In the genomic region with DNA sequence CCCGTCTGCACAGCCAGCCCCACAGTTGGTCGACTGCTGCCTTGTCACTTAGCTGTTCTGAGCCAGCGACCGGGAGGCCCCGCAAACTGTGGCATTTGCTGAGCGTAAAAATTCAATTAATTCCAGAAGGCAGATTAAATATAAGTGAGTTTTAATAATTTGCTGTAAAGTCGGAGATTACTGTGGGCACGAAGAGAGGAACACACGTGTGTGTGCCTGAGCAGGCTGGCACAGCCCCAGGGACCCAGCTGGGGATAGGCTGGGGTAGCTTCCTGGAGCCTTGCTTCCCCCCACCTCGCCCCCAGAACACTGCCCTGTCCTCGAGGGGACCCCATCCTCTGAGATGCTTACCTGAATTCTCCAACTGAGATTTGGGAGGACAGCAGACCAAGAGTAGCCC, we compare ENCODE assay signal across 12 mouse cellular contexts.
A peak's percentile ranks its signal among the peaks of the same experiment; 100 is the strongest.
DNase-seq lines count a peak whose midpoint lies in the region; ATAC-seq and TF ChIP-seq lines count a peak whose summit lies in the region.
"Had no signal": no experiment of that assay in that cellular context is flagged by ENCODE, and none has a peak within 500 bp of the region (broad histone marks: within the 10 kb centered on the region; RNA-seq: fewer than 3 reads in every experiment).

No protein-coding gene starts in this region.

- no peak overlapping the region for H3K4me2 ChIP-seq in liver, embryonic 13.5 days
- H3K4me2 ChIP-seq in liver, postnatal 0 days (ENCODE audit: low read depth, low read length) = no peak overlapping the region
- no peak overlapping the region; the same call in 1 of the 2 replicates for H3K4me2 ChIP-seq in hindbrain, embryonic 14.5 days (replicated peaks)
- peak overlapping the region; percentile 54 for H3K4me2 ChIP-seq in neural tube, embryonic 12.5 days (replicated peaks)

- DNase-seq in cerebellum, postnatal 10 days = peak; percentile 76 to 79
- DNase-seq in cerebellum, adult 9-11 months = no peak
- no peak for DNase-seq in liver, embryonic 13.5 days
- no peak for DNase-seq in liver, postnatal 0 days
- DNase-seq in hindbrain, embryonic 14.5 days (ENCODE audit: low spot score) = no peak
- DNase-seq in retina, postnatal 1 day = no peak
- DNase-seq: heart, postnatal 36 days; spleen, adult 18-20 months; thymus, postnatal 14 days had no signal

- TF ChIP-seq CTCF in liver, postnatal 0 days (IDR thresholded peaks at IDR 0.05; ENCODE audit: low read depth) = no peak

- ATAC-seq in liver, embryonic 13.5 days (ENCODE audit: low read depth) = no peak
- ATAC-seq in liver, postnatal 0 days = no peak
- ATAC-seq in hindbrain, embryonic 14.5 days (ENCODE audit: low FRiP score) = no peak
- no peak for ATAC-seq in neural tube, embryonic 12.5 days (ENCODE audit: low FRiP score, low read depth)
- no peak for ATAC-seq in CD4-positive, CD25-positive, alpha-beta regulatory T cell, adult 4 months

- H3K36me3 ChIP-seq in liver, embryonic 13.5 days = peaks cover 33% of the 10 kb centered on the region
- no peaks in the 10 kb centered on the region for H3K36me3 ChIP-seq in liver, postnatal 0 days (replicated peaks; ENCODE audit: insufficient read depth, low read length)
- no peaks in the 10 kb centered on the region for H3K36me3 ChIP-seq in hindbrain, embryonic 14.5 days (replicated peaks; ENCODE audit: control insufficient read depth, insufficient read depth)
- H3K36me3 ChIP-seq in neural tube, embryonic 12.5 days = no peaks in the 10 kb centered on the region

- TF ChIP-seq EP300 in liver, postnatal 0 days (IDR thresholded peaks at IDR 0.05; ENCODE audit: low read depth) = no peak

- H3K4me1 ChIP-seq in liver, embryonic 13.5 days (replicated peaks) = peaks cover 98% of the 10 kb centered on the region
- H3K4me1 ChIP-seq in liver, postnatal 0 days (ENCODE audit: insufficient read depth) = peaks cover 24% of the 10 kb centered on the region
- H3K4me1 ChIP-seq in hindbrain, embryonic 14.5 days (replicated peaks; ENCODE audit: control insufficient read depth, insufficient read depth, low read length) = peaks cover 84% of the 10 kb centered on the region
- H3K4me1 ChIP-seq in neural tube, embryonic 12.5 days = peaks cover 100% of the 10 kb centered on the region

- H3K9ac ChIP-seq in liver, embryonic 13.5 days = 0 out of 2 replicates have a peak overlapping the region, but pooled peaks have one; percentile 13
- H3K9ac ChIP-seq in liver, postnatal 0 days (replicated peaks) = no peak overlapping the region
- H3K9ac ChIP-seq in hindbrain, embryonic 14.5 days = peak overlapping the region; percentile 9; the same call in 1 of the 2 replicates
- 0 out of 2 replicates have a peak overlapping the region, but pooled peaks have one; percentile 17 for H3K9ac ChIP-seq in neural tube, embryonic 12.5 days

- H3K27ac ChIP-seq in liver, embryonic 13.5 days = peak overlapping the region; percentile 47
- no peak overlapping the region for H3K27ac ChIP-seq in liver, postnatal 0 days (ENCODE audit: low read depth)
- peak overlapping the region; percentile 86 for H3K27ac ChIP-seq in hindbrain, embryonic 14.5 days
- peak overlapping the region; percentile 50; the same call in 1 of the 2 replicates for H3K27ac ChIP-seq in neural tube, embryonic 12.5 days
- H3K27ac ChIP-seq: macrophage had no signal

- WGBS in liver, embryonic 13.5 days (ENCODE audit: insufficient replicate concordance) = 70% methylated on average over 11 of the region's 11 CpGs
- 78% methylated on average over 11 of the region's 11 CpGs for WGBS in liver, postnatal 0 days (ENCODE audit: insufficient replicate concordance)
- WGBS in hindbrain, embryonic 14.5 days = 17% methylated on average over 11 of the region's 11 CpGs
- WGBS in neural tube, embryonic 12.5 days = 26% methylated on average over 11 of the region's 11 CpGs

- H3K27me3 ChIP-seq in liver, embryonic 13.5 days = no peaks in the 10 kb centered on the region
- H3K27me3 ChIP-seq in liver, postnatal 0 days (ENCODE audit: insufficient read depth, low read length) = no peaks in the 10 kb centered on the region
- no peaks in the 10 kb centered on the region for H3K27me3 ChIP-seq in hindbrain, embryonic 14.5 days (ENCODE audit: control insufficient read depth, insufficient read depth, low read length)
- H3K27me3 ChIP-seq in neural tube, embryonic 12.5 days (replicated peaks) = no peaks in the 10 kb centered on the region

- H3K9me3 ChIP-seq in liver, embryonic 13.5 days (replicated peaks) = no peaks in the 10 kb centered on the region
- H3K9me3 ChIP-seq in liver, postnatal 0 days (ENCODE audit: low read length) = no peaks in the 10 kb centered on the region
- no peaks in the 10 kb centered on the region for H3K9me3 ChIP-seq in hindbrain, embryonic 14.5 days (ENCODE audit: control insufficient read depth, low read length)
- no peaks in the 10 kb centered on the region for H3K9me3 ChIP-seq in neural tube, embryonic 12.5 days

- H3K4me3 ChIP-seq in liver, embryonic 13.5 days (replicated peaks) = no peak overlapping the region
- H3K4me3 ChIP-seq in liver, postnatal 0 days (ENCODE audit: low read depth, low read length) = no peak overlapping the region
- no peak overlapping the region for H3K4me3 ChIP-seq in hindbrain, embryonic 14.5 days (replicated peaks; ENCODE audit: low read length)
- no peak overlapping the region for H3K4me3 ChIP-seq in neural tube, embryonic 12.5 days

Comparison
In these comparisons a context has a peak if more than half of its experiments do, and no peak if none do; other contexts are left out.
1. DNase-seq: peak in cerebellum, postnatal 10 days (2 of 2); none in cerebellum, adult 9-11 months (single experiment), liver, embryonic 13.5 days (single experiment), liver, postnatal 0 days (single experiment), hindbrain, embryonic 14.5 days (single experiment) and retina, postnatal 1 day (single experiment).